Mouse (Mus musculus) colon, adult 2 months (tissue): ENCODE data around the gene Ap1m2. TPM values are rescaled to one million over a fixed set of nuclear protein-coding genes. Genes with fewer than 3 reads are reported as not detected.

Experiments
- polyA plus RNA-seq: library from polyadenylated mRNA; depleted of rRNA; stranded (reverse); fragments of >200 nt; gene quantifications from 2 replicates; pipeline ENCODE4 v1.2.3, GENCODE M21; 2012; rRNA removed

Gene Ap1m2
- 94.6 and 96.9 TPM in 2 replicates for polyA plus RNA-seq

GRCm38 (mm10) chr9:21312134-21312533 is at the start of gene Ap1m2:
Gene Ap1m2 (minus strand): TSS chr9:21312337.

GRCm38 (mm10) chr9:21320619-21321512 is 8.7 kb upstream of the Ap1m2 start, which contains the start of gene Slc44a2:
Gene Slc44a2 (plus strand): TSS chr9:21320698.

GRCm38 (mm10) chr9:21291022-21291787 is 20.9 kb downstream of the Ap1m2 start, which contains the start of gene Cdkn2d:
Gene Cdkn2d (minus strand): TSS chr9:21291407.

GRCm38 (mm10) chr9:21287571-21288402 is 24.4 kb downstream of the Ap1m2 start, which contains the start of gene Kri1:
Gene Kri1 (minus strand): TSS chr9:21287969.

GRCm38 (mm10) chr9:21265000-21265561 is 47.1 kb downstream of the Ap1m2 start, which contains the start of gene Atg4d:
Gene Atg4d (plus strand): TSS chr9:21265293.

GRCm38 (mm10) chr9:21248326-21248725 is 63.8 kb downstream of the Ap1m2 start, which contains the start of gene S1pr5:
Gene S1pr5 (minus strand): TSS chr9:21248443.

Other genes starting within 250 kb of the Ap1m2 start
- 0.66 and 1.1 TPM in 2 replicates for gene Zglp1, start 245.2 kb downstream of the Ap1m2 start, polyA plus RNA-seq
- 0.12 and 0.20 TPM in 2 replicates for gene Gm49373, start 239.2 kb downstream of the Ap1m2 start, polyA plus RNA-seq
- gene Fdx1l, start 238.7 kb downstream of the Ap1m2 start, polyA plus RNA-seq, result 48.2 and 82.0 TPM in 2 replicates
- 14.2 and 36.9 TPM in 2 replicates for gene Gm38431, start 220.3 kb downstream of the Ap1m2 start, polyA plus RNA-seq
- gene Raver1, start 220.3 kb downstream of the Ap1m2 start, polyA plus RNA-seq, result 64.1 and 72.3 TPM in 2 replicates
- 36.9 and 38.6 TPM in 2 replicates for gene Tyk2, start 181.1 kb downstream of the Ap1m2 start, polyA plus RNA-seq
- gene Cdc37, start 162.4 kb downstream of the Ap1m2 start, polyA plus RNA-seq, result 44.7 and 52.6 TPM in 2 replicates
- 6.9 and 7.2 TPM in 2 replicates for gene Pde4a, start 146.6 kb downstream of the Ap1m2 start, polyA plus RNA-seq
- gene Keap1, start 73.0 kb downstream of the Ap1m2 start, polyA plus RNA-seq, result 110 and 116 TPM in 2 replicates
- gene S1pr5, start 63.9 kb downstream of the Ap1m2 start, polyA plus RNA-seq, result 0.17 and 0.19 TPM in 2 replicates
- 123 and 143 TPM in 2 replicates for gene Atg4d, start 47.0 kb downstream of the Ap1m2 start, polyA plus RNA-seq
- 17.8 and 22.7 TPM in 2 replicates for gene Kri1, start 24.4 kb downstream of the Ap1m2 start, polyA plus RNA-seq
- gene Cdkn2d, start 20.9 kb downstream of the Ap1m2 start, polyA plus RNA-seq, result 29.2 and 41.6 TPM in 2 replicates
- 27.3 and 35.5 TPM in 2 replicates for gene Slc44a2, start 8.4 kb upstream of the Ap1m2 start, polyA plus RNA-seq
- gene Ilf3, start 55.5 kb upstream of the Ap1m2 start, polyA plus RNA-seq, result 29.2 and 32.3 TPM in 2 replicates
- 61.0 and 62.5 TPM in 2 replicates for gene Qtrt1, start 99.5 kb upstream of the Ap1m2 start, polyA plus RNA-seq
- gene Dnm2, start 112.6 kb upstream of the Ap1m2 start, polyA plus RNA-seq, result 341 and 414 TPM in 2 replicates
- gene Tmed1, start 197.9 kb upstream of the Ap1m2 start, polyA plus RNA-seq, result 15.9 and 20.7 TPM in 2 replicates
- 1.8 and 2.4 TPM in 2 replicates for gene AB124611, start 213.8 kb upstream of the Ap1m2 start, polyA plus RNA-seq
- gene Carm1, start 234.6 kb upstream of the Ap1m2 start, polyA plus RNA-seq, result 72.9 and 79.9 TPM in 2 replicates